ENCODE assay signal across 8 mouse cellular contexts in the genomic region with DNA sequence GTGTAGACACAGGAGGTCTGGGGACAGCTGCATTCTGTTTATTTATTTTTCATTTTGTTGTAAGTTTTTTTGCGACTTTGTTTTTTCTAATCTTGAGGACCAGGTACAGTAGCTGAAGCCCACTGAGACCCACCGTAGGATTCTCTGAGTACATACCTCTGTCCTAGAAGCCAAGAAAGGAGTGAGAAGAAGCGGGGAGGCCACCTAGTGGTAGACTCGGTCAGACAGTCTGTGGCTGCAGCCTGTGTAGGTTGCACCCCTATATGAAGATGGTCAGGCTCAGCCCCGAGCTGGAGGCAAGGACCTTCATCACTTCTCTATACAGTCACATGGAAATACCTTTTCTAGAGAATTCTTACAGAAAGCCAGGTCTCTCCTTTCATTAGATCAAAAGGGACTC.
A peak's percentile ranks its signal among the peaks of the same experiment; 100 is the strongest.
DNase-seq lines count a peak whose midpoint lies in the region.

No protein-coding gene starts in this region.

- DNase-seq in cerebellum, postnatal 10 days, result peak; percentile 64 to 68
- DNase-seq in cerebellum, adult 9-11 months, result no peak
- DNase-seq in left cerebral cortex, adult 18-20 months (ENCODE audit: low spot score in 2 of 2), result peak; percentile 54 to 66
- DNase-seq in left cerebral cortex, adult 11 months (ENCODE audit: low spot score), result no peak
- peak; percentile 65 for DNase-seq in ZHBTc4 (ENCODE audit: low read depth, low spot score)
- DNase-seq in lung, postnatal 14 days, result peak; percentile 32
- DNase-seq in layer of hippocampus, adult 18-20 months (ENCODE audit: low spot score in 2 of 2), result no peak
- no peak for DNase-seq in yolk sac, embryonic 10.5 days (ENCODE audit: low spot score)

Comparison
In these comparisons a context has a peak if more than half of its experiments do, and no peak if none do; other contexts are left out.
1. DNase-seq: peak in cerebellum, postnatal 10 days (2 of 2), left cerebral cortex, adult 18-20 months (2 of 2), ZHBTc4 (single experiment) and lung, postnatal 14 days (single experiment); none in cerebellum, adult 9-11 months (single experiment), left cerebral cortex, adult 11 months (single experiment), layer of hippocampus, adult 18-20 months (0 of 2) and yolk sac, embryonic 10.5 days (single experiment).